ENCODE assay signal across 8 mouse cellular contexts in genomic region chr19:44107661-44108521, GRCm38 (mm10). TPM values are rescaled to one million over a fixed set of nuclear protein-coding genes. Genes with fewer than 3 reads are reported as not detected.
DNase-seq lines count a peak whose midpoint lies in the region; ATAC-seq and TF ChIP-seq lines count a peak whose summit lies in the region.

No protein-coding gene starts in this region.

- intact Hi-C loops in heart, adult 2 months (cut with DNase I) = loop anchor here (2.0 kb wide), 2 partner anchors 27 to 39 kb away; partner anchors contain the start of genes Cwf19l1 and Erlin1

- H3K4me2 ChIP-seq in hindbrain, embryonic 16.5 days (ENCODE audit: low read length) = peak overlapping the region; percentile 93
- peak overlapping the region; percentile 65 for H3K4me2 ChIP-seq in midbrain, embryonic 15.5 days

- no peak for TF ChIP-seq EP300 in heart, adult 2 months (IDR thresholded peaks at IDR 0.05; ENCODE audit: insufficient read depth, low read depth, low read length)

- WGBS in heart, adult 2 months = 29% methylated on average over 22 of the region's 22 CpGs
- 30% methylated on average over 22 of the region's 22 CpGs for WGBS in hindbrain, embryonic 16.5 days
- 29% methylated on average over 22 of the region's 22 CpGs for WGBS in midbrain, embryonic 15.5 days

- H3ac ChIP-seq in C2C12 (ENCODE audit: control insufficient read depth, insufficient read length, low read depth) = peak overlapping the region; percentile 1

- ATAC-seq in hindbrain, embryonic 16.5 days = peak; percentile 40
- peak; percentile 26; the same call in 1 of the 2 replicates for ATAC-seq in midbrain, embryonic 15.5 days (replicated peaks)

- no peak for TF ChIP-seq POLR2A in heart, adult 2 months (IDR thresholded peaks at IDR 0.05; ENCODE audit: insufficient read depth, low read depth, low read length)
- no peak; the same call in 1 of the 2 replicates for TF ChIP-seq POLR2A in embryonic fibroblast, embryonic 13.5 days (IDR thresholded peaks at IDR 0.05; ENCODE audit: low read depth, low read length)

- H3K79me2 ChIP-seq in heart, adult 2 months (replicated peaks; ENCODE audit: control insufficient read depth, insufficient read depth, low read length) = peaks cover 6% of the 10 kb centered on the region
- H3K79me2 ChIP-seq in C2C12 (ENCODE audit: control insufficient read depth, insufficient read depth) = peaks cover 44% of the 10 kb centered on the region

- no peaks in the 10 kb centered on the region for H3K9me3 ChIP-seq in hindbrain, embryonic 16.5 days (ENCODE audit: control insufficient read depth, low read length)
- no peaks in the 10 kb centered on the region for H3K9me3 ChIP-seq in midbrain, embryonic 15.5 days

- H3K4me1 ChIP-seq in heart, adult 2 months (ENCODE audit: control insufficient read depth, insufficient read depth, low read length) = peaks cover 6% of the 10 kb centered on the region
- H3K4me1 ChIP-seq in embryonic fibroblast, embryonic 13.5 days (ENCODE audit: control insufficient read depth, insufficient read depth, low read length) = peaks cover 3% of the 10 kb centered on the region; the same call in 1 of the 2 replicates
- H3K4me1 ChIP-seq in hindbrain, embryonic 16.5 days (ENCODE audit: control insufficient read depth, insufficient read depth, low read depth, low read length) = peaks cover 16% of the 10 kb centered on the region
- peaks cover 27% of the 10 kb centered on the region for H3K4me1 ChIP-seq in midbrain, embryonic 15.5 days

- no peaks in the 10 kb centered on the region for H3K27me3 ChIP-seq in heart, adult 2 months (ENCODE audit: control insufficient read depth, insufficient read depth, low read length)
- H3K27me3 ChIP-seq in C2C12 (ENCODE audit: control insufficient read depth, insufficient read depth, insufficient read length) = no peaks in the 10 kb centered on the region
- no peaks in the 10 kb centered on the region for H3K27me3 ChIP-seq in hindbrain, embryonic 16.5 days (replicated peaks; ENCODE audit: control insufficient read depth, insufficient read depth, low read length)
- H3K27me3 ChIP-seq in midbrain, embryonic 15.5 days (replicated peaks) = no peaks in the 10 kb centered on the region

- peak overlapping the region; percentile 73 for H3K9ac ChIP-seq in heart, adult 2 months (ENCODE audit: low read depth, low read length)
- peak overlapping the region; percentile 47 for H3K9ac ChIP-seq in hindbrain, embryonic 16.5 days (ENCODE audit: low read depth, low read length)
- peak overlapping the region; percentile 98 for H3K9ac ChIP-seq in midbrain, embryonic 15.5 days

- peaks cover 2% of the 10 kb centered on the region; the same call in 1 of the 2 replicates for H3K36me3 ChIP-seq in heart, adult 2 months (ENCODE audit: control insufficient read depth, insufficient read depth, low read length)
- peaks cover 49% of the 10 kb centered on the region for H3K36me3 ChIP-seq in C2C12 (ENCODE audit: control insufficient read depth, insufficient read depth)
- peaks cover 8% of the 10 kb centered on the region for H3K36me3 ChIP-seq in hindbrain, embryonic 16.5 days (ENCODE audit: control insufficient read depth, insufficient read depth, low read length)
- H3K36me3 ChIP-seq in midbrain, embryonic 15.5 days (replicated peaks) = peaks cover 19% of the 10 kb centered on the region

- DNase-seq in heart, adult 2 months = no peak
- DNase-seq in heart, adult 8-10 months (ENCODE audit: low spot score) = no peak
- DNase-seq in layer of hippocampus, adult 9-11 months = no peak
- no peak for DNase-seq in layer of hippocampus, postnatal 14 days (ENCODE audit: low spot score in 2 of 2)

- H3K27ac ChIP-seq in heart, adult 2 months = peak overlapping the region; percentile 87
- peak overlapping the region; percentile 28 for H3K27ac ChIP-seq in embryonic fibroblast, embryonic 13.5 days (ENCODE audit: insufficient read depth, low read length)
- H3K27ac ChIP-seq in hindbrain, embryonic 16.5 days (ENCODE audit: low read depth, low read length) = no peak overlapping the region
- H3K27ac ChIP-seq in midbrain, embryonic 15.5 days = peak overlapping the region; percentile 80

- peak overlapping the region; percentile 95 for H3K4me3 ChIP-seq in heart, adult 2 months
- peak overlapping the region; percentile 97 for H3K4me3 ChIP-seq in C2C12 (ENCODE audit: insufficient read depth, poor library complexity, severe bottlenecking)
- H3K4me3 ChIP-seq in embryonic fibroblast, embryonic 13.5 days (ENCODE audit: insufficient read depth, low read length) = peak overlapping the region; percentile 44
- H3K4me3 ChIP-seq in hindbrain, embryonic 16.5 days (ENCODE audit: low read length) = peak overlapping the region; percentile 99
- peak overlapping the region; percentile 89 for H3K4me3 ChIP-seq in midbrain, embryonic 15.5 days

- no peak for TF ChIP-seq CTCF in heart, adult 2 months (IDR thresholded peaks at IDR 0.05)
- TF ChIP-seq CTCF in C2C12 (IDR thresholded peaks at IDR 0.05; ENCODE audit: control insufficient read depth, insufficient read depth, insufficient read length) = no peak
- TF ChIP-seq CTCF in embryonic fibroblast, embryonic 13.5 days (IDR thresholded peaks at IDR 0.05; ENCODE audit: borderline replicate concordance, insufficient read depth, low read length) = no peak

- peaks cover 35% of the 10 kb centered on the region for H3K79me3 ChIP-seq in C2C12 (ENCODE audit: low read depth)

TF ChIP-seq in C2C12, 6 proteins besides CTCF, POLR2A, EP300 and RAD21:
- TF ChIP-seq MYOG (IDR thresholded peaks at IDR 0.05; ENCODE audit: control insufficient read depth, extremely low read depth, insufficient read length) = no peak
- no peak for TF ChIP-seq MAX (IDR thresholded peaks at IDR 0.05)
- no peak for TF ChIP-seq USF1 (IDR thresholded peaks at IDR 0.05; ENCODE audit: low read depth)
- no peak for TF ChIP-seq FOSL1 (IDR thresholded peaks at IDR 0.05; ENCODE audit: insufficient read depth, low read length, poor library complexity, severe bottlenecking)
- TF ChIP-seq CEBPB (IDR thresholded peaks at IDR 0.05; ENCODE audit: low read depth) = no peak
- no peak for TF ChIP-seq MYOD1 (IDR thresholded peaks at IDR 0.05; ENCODE audit: control insufficient read depth, insufficient read length, low read depth)

RNA-seq across cellular contexts. Expression of gene Chuk, which starts 0.6 kb away (rescaled TPM):
- total RNA-seq in heart, adult 2 months (2021) = 10 to 100 TPM; 31.2 to 32.5 TPM
- 13.9 and 28.9 TPM in 2 replicates for polyA plus RNA-seq in heart, adult 2 months (2012; rRNA removed)
- 10 to 100 TPM; 27.2 to 33.0 (median 29.3) TPM for total RNA-seq in heart, adult 8-10 months (2022)
- polyA plus RNA-seq in C2C12 (2012; fragmentation: generic; extraction: Trizol) = 9.7 TPM
- 64.4 and 75.7 TPM in 2 replicates for polyA plus RNA-seq in embryonic fibroblast, embryonic 13.5 days (2011; ENCODE audit: insufficient read length, low read depth, missing spikeins)
- 54.3 and 57.0 TPM in 2 replicates for polyA plus RNA-seq in hindbrain, embryonic 16.5 days (2015; fragmentation: Nextera tagmentation; extraction: Ambion mirVana)
- polyA plus RNA-seq in midbrain, embryonic 15.5 days (2015; fragmentation: Nextera tagmentation; extraction: Ambion mirVana) = 61.7 and 68.0 TPM in 2 replicates
- 10 to 100 TPM; 42.4 to 53.2 TPM for total RNA-seq in layer of hippocampus, postnatal 14 days (2021)

RNA-seq across cellular contexts. Expression of gene Cwf19l1, which starts 27.8 kb away (rescaled TPM):
- 1 to 10 TPM; 8.0 to 9.5 TPM for total RNA-seq in heart, adult 2 months (2021)
- 5.5 and 8.6 TPM in 2 replicates for polyA plus RNA-seq in heart, adult 2 months (2012; rRNA removed)
- total RNA-seq in heart, adult 8-10 months (2022) = 10 to 100 TPM in 1 of 4 experiments, 1 to 10 TPM in 3; 7.3 to 10.3 (median 9.0) TPM
- 16.5 TPM for polyA plus RNA-seq in C2C12 (2012; fragmentation: generic; extraction: Trizol)
- polyA plus RNA-seq in embryonic fibroblast, embryonic 13.5 days (2011; ENCODE audit: insufficient read length, low read depth, missing spikeins) = 18.0 and 18.9 TPM in 2 replicates
- 28.0 TPM in 2 replicates for polyA plus RNA-seq in hindbrain, embryonic 16.5 days (2015; fragmentation: Nextera tagmentation; extraction: Ambion mirVana)
- 29.6 and 37.4 TPM in 2 replicates for polyA plus RNA-seq in midbrain, embryonic 15.5 days (2015; fragmentation: Nextera tagmentation; extraction: Ambion mirVana)
- total RNA-seq in layer of hippocampus, postnatal 14 days (2021) = 10 to 100 TPM; 16.2 to 16.6 TPM

RNA-seq across cellular contexts. Expression of gene Erlin1, which starts 38.3 kb away (rescaled TPM):
- total RNA-seq in heart, adult 2 months (2021) = 1 to 10 TPM; 6.0 to 7.8 TPM
- 4.1 and 6.3 TPM in 2 replicates for polyA plus RNA-seq in heart, adult 2 months (2012; rRNA removed)
- 10 to 100 TPM in 1 of 4 experiments, 1 to 10 TPM in 3; 6.7 to 11.7 (median 7.7) TPM for total RNA-seq in heart, adult 8-10 months (2022)
- 14.8 TPM for polyA plus RNA-seq in C2C12 (2012; fragmentation: generic; extraction: Trizol)
- polyA plus RNA-seq in embryonic fibroblast, embryonic 13.5 days (2011; ENCODE audit: insufficient read length, low read depth, missing spikeins) = 38.6 and 49.2 TPM in 2 replicates
- polyA plus RNA-seq in hindbrain, embryonic 16.5 days (2015; fragmentation: Nextera tagmentation; extraction: Ambion mirVana) = 21.7 and 23.3 TPM in 2 replicates
- 22.6 and 23.3 TPM in 2 replicates for polyA plus RNA-seq in midbrain, embryonic 15.5 days (2015; fragmentation: Nextera tagmentation; extraction: Ambion mirVana)
- 10 to 100 TPM; 17.0 to 18.6 TPM for total RNA-seq in layer of hippocampus, postnatal 14 days (2021)

RNA-seq across cellular contexts. Expression of gene Bloc1s2, which starts 38.4 kb away (rescaled TPM):
- total RNA-seq in heart, adult 2 months (2021) = 10 to 100 TPM; 14.7 to 16.6 TPM
- polyA plus RNA-seq in heart, adult 2 months (2012; rRNA removed) = 15.1 and 19.1 TPM in 2 replicates
- 10 to 100 TPM; 14.1 to 21.6 (median 18.3) TPM for total RNA-seq in heart, adult 8-10 months (2022)
- polyA plus RNA-seq in C2C12 (2012; fragmentation: generic; extraction: Trizol) = 70.4 TPM
- polyA plus RNA-seq in embryonic fibroblast, embryonic 13.5 days (2011; ENCODE audit: insufficient read length, low read depth, missing spikeins) = 58.1 and 70.9 TPM in 2 replicates
- 153 and 158 TPM in 2 replicates for polyA plus RNA-seq in hindbrain, embryonic 16.5 days (2015; fragmentation: Nextera tagmentation; extraction: Ambion mirVana)
- polyA plus RNA-seq in midbrain, embryonic 15.5 days (2015; fragmentation: Nextera tagmentation; extraction: Ambion mirVana) = 143 and 159 TPM in 2 replicates
- 10 to 100 TPM; 66.4 to 67.3 TPM for total RNA-seq in layer of hippocampus, postnatal 14 days (2021)

Comparison
In these comparisons a context has a peak if more than half of its experiments do, and no peak if none do; other contexts are left out.
1. H3K4me3 ChIP-seq: peak in every context shown above with its lines; median percentile 99 in hindbrain, embryonic 16.5 days; 97 in C2C12; 95 in heart, adult 2 months; 89 in midbrain, embryonic 15.5 days; 44 in embryonic fibroblast, embryonic 13.5 days.
2. H3K9ac ChIP-seq: peak in every context shown above with its lines; median percentile 98 in midbrain, embryonic 15.5 days; 73 in heart, adult 2 months; 47 in hindbrain, embryonic 16.5 days.